Comparison of ENCODE assay signal across 11 mouse cellular contexts in genomic region chr7:89699668-89700350, GRCm38 (mm10).
A peak's percentile ranks its signal among the peaks of the same experiment; 100 is the strongest.
DNase-seq lines count a peak whose midpoint lies in the region; ATAC-seq and TF ChIP-seq lines count a peak whose summit lies in the region.
"Had no signal": no experiment of that assay in that cellular context is flagged by ENCODE, and none has a peak within 500 bp of the region (broad histone marks: within the 10 kb centered on the region; RNA-seq: fewer than 3 reads in every experiment).

No protein-coding gene starts in this region.

- TF ChIP-seq POLR2A in cerebellum, adult 2 months (IDR thresholded peaks at IDR 0.05; ENCODE audit: borderline replicate concordance, insufficient read depth, low read length): no peak

- WGBS in heart, embryonic 12.5 days: 61% methylated on average over 5 of the region's 5 CpGs
- 25% methylated on average over 5 of the region's 5 CpGs for WGBS in cerebellum, adult 2 months

- no peaks in the 10 kb centered on the region for H3K9me3 ChIP-seq in heart, embryonic 12.5 days (replicated peaks)
- H3K9me3 ChIP-seq: limb, embryonic 10.5 days; stomach, embryonic 15.5 days had no signal

- peaks cover 5% of the 10 kb centered on the region; the same call in 1 of the 2 replicates for H3K4me1 ChIP-seq in heart, embryonic 12.5 days (replicated peaks)
- no peaks in the 10 kb centered on the region for H3K4me1 ChIP-seq in cerebellum, adult 2 months (ENCODE audit: control insufficient read depth, insufficient read depth, low read length)
- H3K4me1 ChIP-seq: stomach, embryonic 15.5 days had no signal

- no peak for TF ChIP-seq CTCF in cerebellum, adult 2 months (IDR thresholded peaks at IDR 0.05; ENCODE audit: borderline replicate concordance, insufficient read depth, low read depth, low read length)
- no peak; the same call in 1 of the 2 replicates for TF ChIP-seq CTCF in left cerebral cortex, adult 2 months (IDR thresholded peaks at IDR 0.05)

- H3K9ac ChIP-seq in heart, embryonic 12.5 days: no peak overlapping the region
- H3K9ac ChIP-seq: stomach, embryonic 15.5 days had no signal

- DNase-seq in heart, adult 11 months: peak; percentile 89
- peak; percentile 56 for DNase-seq in 3T3-L1 (ENCODE audit: low read depth, low spot score)
- peak; percentile 61 to 73 for DNase-seq in cerebellum, adult 2 months
- DNase-seq in heart, postnatal 36 days: peak; percentile 26 to 52
- no peak for DNase-seq in layer of hippocampus, adult 9-11 months
- no peak for DNase-seq in left cerebral cortex, adult 2 months (ENCODE audit: extremely low spot score in 1 of 2, low spot score in 2 of 2)

- no peak overlapping the region for H3K4me2 ChIP-seq in heart, embryonic 12.5 days
- H3K4me2 ChIP-seq: stomach, embryonic 15.5 days had no signal

- H3K27me3 ChIP-seq in heart, embryonic 12.5 days (replicated peaks): no peaks in the 10 kb centered on the region
- no peaks in the 10 kb centered on the region for H3K27me3 ChIP-seq in cerebellum, adult 2 months (ENCODE audit: control insufficient read depth, insufficient read depth, low read length)
- H3K27me3 ChIP-seq: CH12.LX; stomach, embryonic 15.5 days had no signal

- H3K36me3 ChIP-seq in heart, embryonic 12.5 days: no peaks in the 10 kb centered on the region
- H3K36me3 ChIP-seq: limb, embryonic 10.5 days; stomach, embryonic 15.5 days had no signal

- H3K27ac ChIP-seq in heart, embryonic 12.5 days (ENCODE audit: poor library complexity, severe bottlenecking): no peak overlapping the region
- H3K27ac ChIP-seq in cerebellum, adult 2 months (ENCODE audit: insufficient read depth, low read length): no peak overlapping the region
- no peak overlapping the region for H3K27ac ChIP-seq in left cerebral cortex, adult 2 months
- H3K27ac ChIP-seq: limb, embryonic 10.5 days; stomach, embryonic 15.5 days had no signal

- no peak overlapping the region for H3K4me3 ChIP-seq in heart, embryonic 12.5 days
- H3K4me3 ChIP-seq in cerebellum, adult 2 months (replicated peaks; ENCODE audit: insufficient read depth, low read depth, low read length): no peak overlapping the region
- no peak overlapping the region for H3K4me3 ChIP-seq in left cerebral cortex, adult 2 months
- H3K4me3 ChIP-seq: limb, embryonic 10.5 days; stomach, embryonic 15.5 days had no signal

- intact Hi-C loops in heart, postnatal 36 days (cut with DNase I): no loop called here
- intact Hi-C loops in left cerebral cortex, adult 2 months (cut with DNase I): no loop called here

- no peak for ATAC-seq in heart, embryonic 12.5 days (ENCODE audit: insufficient number of reproducible peaks, low FRiP score)
- no peak for ATAC-seq in monocyte, adult 5-6 weeks (replicated peaks; ENCODE audit: insufficient number of reproducible peaks, low FRiP score, low TSS enrichment, poor library complexity, severe bottlenecking)

Comparison
In these comparisons a context has a peak if more than half of its experiments do, and no peak if none do; other contexts are left out.
1. DNase-seq: peak in heart, adult 11 months (single experiment), 3T3-L1 (single experiment), cerebellum, adult 2 months (2 of 2) and heart, postnatal 36 days (2 of 2); none in layer of hippocampus, adult 9-11 months (single experiment) and left cerebral cortex, adult 2 months (0 of 2).